Mouse (Mus musculus): ENCODE measurements around the gene Chd3.

Gene Chd3

DNA sequence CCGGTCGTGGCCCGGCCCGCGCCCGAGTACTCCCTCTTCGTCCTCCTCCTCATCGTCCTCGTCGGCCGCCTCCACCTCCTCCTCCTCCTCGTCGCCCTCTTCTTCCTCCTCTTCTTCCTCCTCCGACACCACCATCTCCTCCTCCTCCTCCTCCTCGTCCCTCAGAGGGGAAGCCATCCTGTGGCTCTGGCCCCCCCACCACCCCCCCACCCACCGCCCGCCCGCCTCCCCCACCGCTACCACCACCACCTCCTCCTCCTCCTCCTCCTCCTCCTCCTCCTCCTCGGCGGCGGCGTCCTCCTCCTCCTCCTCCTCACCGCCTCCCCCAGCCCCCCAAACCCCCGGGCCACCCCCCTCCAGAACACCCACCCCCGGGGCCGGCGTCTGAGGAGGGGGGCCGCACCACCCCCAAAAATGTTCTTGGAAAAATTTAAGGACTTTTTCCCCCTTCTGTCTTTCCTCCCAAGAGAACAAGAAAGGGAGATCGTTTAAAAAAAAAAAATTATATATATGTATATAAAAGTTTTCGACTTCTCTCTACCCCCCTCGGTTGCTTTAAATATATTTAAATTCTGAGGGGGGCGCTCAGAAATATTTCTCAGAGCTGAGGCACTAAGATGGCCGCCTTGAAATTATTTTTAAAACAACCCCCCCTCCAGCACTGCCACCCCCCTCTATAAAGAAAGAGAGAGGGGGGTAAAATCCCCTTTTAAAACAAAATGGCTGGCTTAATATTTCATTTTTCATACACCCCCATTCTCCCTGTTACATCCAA, at the start of gene Chd3:
Chd3 (minus strand) TSS at position 192 of the 775 bp plus-strand sequence.
- ChIA-PET POLR2A (interaction anchor here (0.5 to 3.5 kb wide), 18 partner anchors 9 to 469 kb away, joined by 3 to 28 read pairs (median 3); partner anchors contain the start of genes Cntrob (in 2 of the 4), Kcnab3 (in 2 of the 4), Trappc1 (in 2 of the 4) and Cyb5d1 (in 1 of the 4)), CTCF (interaction anchor here (0.6 to 0.7 kb wide), 6 partner anchors 206 to 945 kb away, joined by 3 to 4 read pairs (median 3); no protein-coding TSS in a partner anchor)

- POLR2A ChIA-PET = interaction anchor here (0.6 to 6.9 kb wide), 68 partner anchors 8 to 563 kb away, joined by 3 to 136 read pairs (median 5); partner anchors contain the start of genes Cyb5d1 (in 3 of the 4), Naa38 (in 3 of the 4), Trp53 (in 3 of the 4) and Wrap53 (in 3 of the 4)
- CTCF ChIA-PET = interaction anchor here in 2 of 4 experiments (0.7 to 3.7 kb wide), 4 partner anchors 11 to 365 kb away, joined by 3 to 10 read pairs (median 4); partner anchors contain the start of gene Kcnab3 (in 1 of the 2)
Measured at GRCm38 (mm10) chr11:69417449-69418384, 48.5 kb upstream of the Chd3 start.

- CTCF ChIA-PET = interaction anchor here in 2 of 4 experiments (0.5 to 1.2 kb wide), 4 partner anchors 90 to 364 kb away, joined by 3 to 4 read pairs (median 4); partner anchors contain the start of gene Kcnab3 (in 1 of the 2)
- POLR2A ChIA-PET = interaction anchor here (0.6 to 6.9 kb wide), 46 partner anchors 7 to 504 kb away, joined by 3 to 136 read pairs (median 6); partner anchors contain the start of genes Cyb5d1 (in 3 of the 4), Naa38 (in 3 of the 4), Trp53 (in 3 of the 4) and Wrap53 (in 3 of the 4)
Measured at GRCm38 (mm10) chr11:69416921-69417448, 47.8 kb upstream of the Chd3 start.

DNA sequence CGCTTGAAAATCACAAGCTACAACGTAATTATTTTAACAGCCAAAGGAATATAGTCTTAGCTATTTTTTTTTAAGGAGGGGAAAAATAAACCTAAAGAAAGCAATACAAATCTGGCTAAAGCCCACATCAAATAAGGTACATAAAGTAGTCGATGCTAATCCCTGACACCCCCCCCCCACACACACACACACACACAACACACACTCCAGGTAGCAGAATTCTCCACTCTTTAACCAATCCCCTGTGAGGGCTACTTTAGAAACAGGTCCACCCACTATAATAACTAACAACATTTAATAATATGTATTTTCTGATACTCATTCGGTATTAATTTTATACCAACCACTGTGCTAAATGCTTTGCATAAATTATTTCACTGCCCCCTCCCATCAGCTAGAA, 47.3 kb upstream of the Chd3 start:
- ChIA-PET CTCF (interaction anchor here in 2 of 4 experiments (0.5 to 0.7 kb wide), 5 partner anchors 34 to 363 kb away, joined by 4 to 7 read pairs (median 4); no protein-coding TSS in a partner anchor), POLR2A (interaction anchor here (0.6 to 6.9 kb wide), 42 partner anchors 7 to 505 kb away, joined by 3 to 136 read pairs (median 5); partner anchors contain the start of genes Cyb5d1 (in 3 of the 4), Naa38 (in 3 of the 4), Trp53 (in 3 of the 4) and Wrap53 (in 3 of the 4))

DNA sequence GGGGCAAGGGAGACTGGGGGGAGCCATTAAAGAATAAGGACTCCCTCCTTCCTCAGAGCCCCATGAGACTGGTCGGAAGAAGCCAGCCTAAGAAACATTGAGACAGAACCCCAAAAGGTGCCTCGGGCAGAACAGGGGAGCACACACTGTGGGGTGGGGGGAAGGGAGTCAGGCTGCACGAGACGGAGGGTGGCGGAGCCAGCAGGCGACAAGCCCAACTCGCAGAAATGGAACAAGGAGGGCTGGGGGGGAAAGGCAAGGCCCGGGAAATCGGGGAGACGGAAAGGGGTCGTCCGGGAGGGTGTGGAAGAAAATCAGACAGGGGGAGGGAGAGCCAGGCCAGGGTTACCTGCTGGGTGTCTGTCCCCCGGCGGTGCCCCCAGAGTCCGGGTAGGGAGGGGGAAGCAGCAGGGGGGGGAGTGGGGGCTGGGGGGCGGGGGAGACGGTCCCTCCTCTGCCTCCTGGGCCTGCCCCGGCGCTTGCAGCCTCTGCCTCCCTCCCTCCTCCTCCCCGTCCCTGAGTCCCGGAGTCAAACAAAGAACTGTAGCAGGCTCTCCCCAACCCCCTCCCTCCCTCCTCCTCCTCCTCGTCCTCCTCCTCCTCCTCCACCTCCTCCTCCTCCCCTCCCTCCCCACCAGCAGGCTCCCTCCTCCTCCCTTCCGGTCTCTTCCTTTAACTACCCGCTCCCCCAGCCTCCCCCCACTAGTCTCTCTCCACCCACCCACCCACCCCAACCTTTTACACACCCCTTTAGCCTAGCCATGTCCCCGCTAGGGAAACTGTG, 46.7 kb upstream of the Chd3 start:
- ChIA-PET CTCF (interaction anchor here in 2 of 4 experiments (0.6 kb wide), 3 partner anchors 33 to 93 kb away, joined by 4 to 7 read pairs (median 5); no protein-coding TSS in a partner anchor), POLR2A (interaction anchor here (0.6 to 6.9 kb wide), 34 partner anchors 7 to 506 kb away, joined by 3 to 136 read pairs (median 5); partner anchors contain the start of genes Cyb5d1 (in 3 of the 4), Naa38 (in 3 of the 4), Trp53 (in 3 of the 4) and Wrap53 (in 3 of the 4))

DNA sequence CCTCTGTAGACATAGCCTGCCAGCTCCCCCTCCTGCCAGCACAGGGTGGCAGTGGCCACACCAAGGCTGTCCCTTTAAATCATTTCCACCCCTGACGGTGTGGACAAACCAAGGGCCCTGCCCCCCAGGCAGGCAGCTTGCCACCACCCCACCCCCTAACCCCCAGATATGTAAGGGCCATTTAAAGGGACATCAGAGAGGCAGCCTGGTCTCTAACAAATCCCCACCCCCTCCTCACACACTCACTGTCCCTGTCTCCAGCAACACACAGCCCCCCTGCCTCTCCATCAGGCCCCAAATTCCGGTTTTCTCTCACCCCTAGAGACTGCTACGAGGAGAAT, 46.1 kb upstream of the Chd3 start:
- POLR2A ChIA-PET = interaction anchor here in 3 of 4 experiments (0.6 to 2.0 kb wide), 6 partner anchors 12 to 242 kb away, joined by 3 to 5 read pairs (median 4); partner anchors contain the start of genes Cyb5d1 (in 1 of the 3) and Naa38 (in 1 of the 3)
- CTCF ChIA-PET = no interaction called here

DNA sequence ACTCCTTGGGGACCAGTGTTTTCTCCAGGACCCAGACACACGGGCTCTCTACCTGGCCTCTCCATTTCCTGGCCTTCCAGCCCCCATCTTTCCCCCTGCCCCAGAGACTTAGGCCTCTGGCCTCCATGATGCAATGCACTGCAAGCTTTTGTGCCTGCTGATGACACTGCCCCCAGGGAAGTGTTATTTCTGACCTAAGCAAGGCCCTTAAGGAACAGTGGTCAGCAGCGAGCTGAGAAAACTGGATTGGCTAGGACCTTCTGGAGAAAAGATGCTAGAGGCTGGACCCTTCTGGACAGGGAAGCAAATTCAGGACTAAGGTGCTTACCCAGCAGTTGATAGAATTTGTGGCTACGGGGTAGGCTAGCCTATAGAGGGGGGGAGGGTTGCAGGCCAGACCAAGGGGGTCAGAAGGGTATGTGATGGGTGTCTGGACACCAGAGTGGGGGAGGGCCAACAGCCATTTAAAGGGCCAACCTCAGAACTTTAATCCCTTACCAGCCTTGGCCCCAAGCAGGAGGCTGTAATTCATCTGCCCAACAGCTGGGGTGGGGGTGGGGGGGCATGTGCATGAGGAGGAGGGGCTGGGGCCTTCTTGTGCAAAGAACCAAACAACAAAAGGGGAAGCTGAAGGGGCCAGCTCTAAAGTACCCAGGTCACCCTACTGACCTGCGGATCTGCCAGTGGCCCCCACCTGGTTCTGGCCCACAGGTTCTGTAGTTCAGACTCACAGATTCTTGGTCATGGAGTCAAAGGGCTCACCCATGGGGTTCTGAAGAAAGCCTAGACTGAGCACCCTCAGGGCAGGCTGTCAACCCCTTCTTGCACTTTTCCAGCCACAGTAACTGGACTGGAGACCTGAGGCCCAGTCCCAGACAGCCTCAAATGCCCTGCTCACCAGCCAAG, 45.5 kb upstream of the Chd3 start:
- ChIA-PET CTCF (interaction anchor here in 2 of 4 experiments (0.7 to 0.8 kb wide), 2 partner anchors 14 to 18 kb away, joined by 3 read pairs; no protein-coding TSS in a partner anchor), POLR2A (interaction anchor here (0.5 to 2.4 kb wide), 18 partner anchors 9 to 342 kb away, joined by 3 to 6 read pairs (median 3); partner anchors contain the start of genes Cyb5d1 (in 2 of the 4), Naa38 (in 2 of the 4), Cntrob (in 1 of the 4) and Trappc1 (in 1 of the 4))

GRCm38 (mm10) chr11:69413221-69414181, 44.3 kb upstream of the Chd3 start, which contains the start of gene Kdm6b:
TSS of gene Kdm6b (minus strand) at chr11:69413675.
- POLR2A ChIA-PET = interaction anchor here in 3 of 4 experiments (0.6 to 2.4 kb wide), 30 partner anchors 8 to 341 kb away, joined by 3 to 10 read pairs (median 4); partner anchors contain the start of genes Cyb5d1 (in 2 of the 3), Naa38 (in 2 of the 3), Cntrob (in 1 of the 3) and Eif4a1 (in 1 of the 3)
- CTCF ChIA-PET = interaction anchor here in 2 of 4 experiments (0.7 to 1.1 kb wide), 4 partner anchors 12 to 19 kb away, joined by 3 read pairs; no protein-coding TSS in a partner anchor

DNA sequence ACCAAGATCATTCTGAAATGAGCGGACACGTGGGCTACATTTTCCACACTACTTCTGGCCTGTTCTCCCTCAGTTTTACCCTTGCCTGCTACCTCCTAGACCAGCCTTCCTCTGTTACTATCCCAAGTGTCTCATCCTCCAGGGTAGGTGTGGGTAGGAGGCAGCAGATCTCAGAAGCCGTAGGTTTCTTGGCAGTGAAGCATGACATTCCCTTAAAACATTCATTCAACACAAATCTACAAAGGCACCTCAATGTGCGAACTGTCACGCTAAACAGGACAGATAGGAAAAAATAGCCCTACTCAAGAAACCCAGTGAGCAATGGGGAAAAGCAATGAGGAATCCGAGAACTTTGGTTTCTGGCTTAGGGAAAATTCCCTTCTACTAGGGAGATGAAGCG, 43.3 kb upstream of the Chd3 start:
- POLR2A ChIA-PET = interaction anchor here in 3 of 4 experiments (0.8 to 2.4 kb wide), 12 partner anchors 10 to 287 kb away, joined by 3 to 10 read pairs (median 4); partner anchors contain the start of genes Cyb5d1 (in 1 of the 3), Naa38 (in 1 of the 3), Trp53 (in 1 of the 3) and Wrap53 (in 1 of the 3)

DNA sequence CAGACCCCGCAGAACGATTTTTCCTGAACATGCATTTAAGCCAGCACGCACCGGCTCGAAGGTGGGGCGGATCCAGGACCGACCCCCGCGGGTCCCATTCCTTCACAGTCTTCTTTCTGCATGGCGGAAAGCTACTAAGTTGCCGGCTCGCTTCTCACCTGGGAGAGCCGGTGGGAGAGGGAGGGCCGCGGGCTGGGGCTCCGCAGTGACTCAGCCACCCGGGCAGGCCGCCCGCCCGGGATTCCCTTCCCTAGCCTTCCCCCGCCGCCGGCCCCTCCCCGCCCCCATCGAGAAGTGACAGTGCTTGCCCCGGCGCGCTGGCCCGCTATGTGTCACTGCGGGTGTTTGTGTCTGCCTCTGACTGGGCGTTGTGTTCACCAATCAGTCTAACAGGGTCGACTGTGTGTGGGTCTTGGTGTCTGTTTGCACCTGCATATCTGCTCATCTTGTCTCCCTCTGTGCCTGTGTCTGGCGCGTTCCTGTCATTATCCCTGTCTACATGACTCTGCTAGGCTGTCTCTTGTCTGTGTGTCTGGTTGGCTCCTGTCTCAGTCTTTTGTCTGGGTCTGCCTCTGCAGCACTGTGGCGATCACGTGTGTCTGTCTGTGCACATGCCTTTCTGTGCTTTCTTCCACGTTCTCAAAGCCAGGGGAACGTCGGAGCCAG, 42.5 kb upstream of the Chd3 start:
- CTCF ChIA-PET = interaction anchor here in 2 of 4 experiments (0.7 to 1.0 kb wide), 3 partner anchors 7 to 10 kb away, joined by 3 to 6 read pairs (median 5); no protein-coding TSS in a partner anchor
- POLR2A ChIA-PET = interaction anchor here in 3 of 4 experiments (0.6 to 7.4 kb wide), 46 partner anchors 8 to 339 kb away, joined by 3 to 136 read pairs (median 4); partner anchors contain the start of genes Cyb5d1 (in 3 of the 3), Naa38 (in 3 of the 3), Trp53 (in 3 of the 3) and Wrap53 (in 3 of the 3)

More for the DNA sequence above, 43.3 kb upstream of the Chd3 start:
- CTCF ChIA-PET = interaction anchor here in 1 of 4 experiments (0.8 to 1.1 kb wide), 2 partner anchors 11 to 20 kb away, joined by 3 read pairs; no protein-coding TSS in a partner anchor

GRCm38 (mm10) chr11:69411073-69411535, 41.9 kb upstream of the Chd3 start:
- POLR2A ChIA-PET = interaction anchor here in 3 of 4 experiments (0.5 to 7.4 kb wide), 56 partner anchors 8 to 570 kb away, joined by 3 to 136 read pairs (median 4); partner anchors contain the start of genes Cyb5d1 (in 3 of the 3), Naa38 (in 3 of the 3), Trp53 (in 3 of the 3) and Wrap53 (in 3 of the 3)
- CTCF ChIA-PET = interaction anchor here in 3 of 4 experiments (0.6 to 1.0 kb wide), 7 partner anchors 8 to 343 kb away, joined by 3 to 6 read pairs (median 3); partner anchors contain the start of gene Cyb5d1 (in 1 of the 3)

GRCm38 (mm10) chr11:69410310-69411072, 41.3 kb upstream of the Chd3 start:
- ChIA-PET POLR2A (interaction anchor here (0.5 to 7.4 kb wide), 81 partner anchors 7 to 570 kb away, joined by 3 to 136 read pairs (median 4); partner anchors contain the start of genes Cyb5d1 (in 3 of the 4), Naa38 (in 3 of the 4), Trp53 (in 3 of the 4) and Wrap53 (in 3 of the 4)), CTCF (interaction anchor here in 3 of 4 experiments (0.6 to 3.5 kb wide), 9 partner anchors 9 to 342 kb away, joined by 3 to 15 read pairs (median 3); partner anchors contain the start of genes Cyb5d1 (in 1 of the 3), Sox15 (in 1 of the 3), Trp53 (in 1 of the 3) and Wrap53 (in 1 of the 3))
